Mouse (Mus musculus): ENCODE measurements at regions not wholly inside any gene's neighbourhood (a gene's known extent, or its start where the extent isn't known, plus 50 kb on each side); places are given as distances from the start of the nearest gene placed in this dataset.

- TF ChIP-seq EP300 (IDR thresholded peaks at IDR 0.05; ENCODE audit: low read depth) = no peak
- TF ChIP-seq CTCF (IDR thresholded peaks at IDR 0.05; ENCODE audit: low read depth) = no peak
Measured at GRCm38 (mm10) chr13:31147323-31147722, 173.3 kb downstream of the Gm5447 start.
